Mouse (Mus musculus): Measurements from ENCODE around the gene Kpnb1. TPM values are rescaled to one million over a fixed set of nuclear protein-coding genes. Genes with fewer than 3 reads are reported as not detected.

Kpnb1 gene
- polyA plus RNA-seq, 1 experiment from 2014 or later: 28.5 TPM

DNA sequence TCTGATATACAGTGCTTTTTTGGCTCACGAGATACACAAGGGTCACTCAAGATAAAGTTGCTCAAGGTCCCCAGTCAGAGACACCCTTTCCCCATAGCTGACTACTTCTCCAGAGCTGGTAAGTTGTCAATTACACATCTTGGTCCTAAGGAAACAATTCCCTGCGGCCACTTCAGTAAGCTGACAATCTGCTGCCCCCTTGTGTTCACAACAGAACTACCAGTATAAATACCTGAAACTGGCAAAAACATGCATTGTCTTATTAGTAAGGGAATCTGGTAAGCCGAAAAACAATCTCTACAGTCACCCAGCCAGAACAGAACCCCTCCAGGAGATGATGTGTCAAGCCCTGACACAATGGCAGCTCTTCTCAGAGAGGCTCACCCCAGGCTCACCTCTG, 10.8 kb downstream of the Kpnb1 start:
- H3K4me3 ChIP-seq (ENCODE audit: low read depth, low read length): no peak overlapping the region
- peaks cover 56% of the 10 kb centered on the region for H3K36me3 ChIP-seq (ENCODE audit: control insufficient read depth, insufficient read depth, low read length)
- no peak overlapping the region for H3K4me2 ChIP-seq (ENCODE audit: low read length)
- H3K4me1 ChIP-seq (ENCODE audit: control insufficient read depth, insufficient read depth, low read length): no peaks in the 10 kb centered on the region
- H3K27ac ChIP-seq (ENCODE audit: low read length): no peak overlapping the region
- ATAC-seq: no peak
- 50% methylated on average over 3 of the region's 3 CpGs for WGBS
- no peaks in the 10 kb centered on the region for H3K27me3 ChIP-seq (ENCODE audit: control insufficient read depth, insufficient read depth, low read depth, low read length)
- H3K9ac ChIP-seq (ENCODE audit: low read depth, low read length): no peak overlapping the region
- no peaks in the 10 kb centered on the region for H3K9me3 ChIP-seq (replicated peaks; ENCODE audit: control insufficient read depth, low read length, poor library complexity, severe bottlenecking)

DNA sequence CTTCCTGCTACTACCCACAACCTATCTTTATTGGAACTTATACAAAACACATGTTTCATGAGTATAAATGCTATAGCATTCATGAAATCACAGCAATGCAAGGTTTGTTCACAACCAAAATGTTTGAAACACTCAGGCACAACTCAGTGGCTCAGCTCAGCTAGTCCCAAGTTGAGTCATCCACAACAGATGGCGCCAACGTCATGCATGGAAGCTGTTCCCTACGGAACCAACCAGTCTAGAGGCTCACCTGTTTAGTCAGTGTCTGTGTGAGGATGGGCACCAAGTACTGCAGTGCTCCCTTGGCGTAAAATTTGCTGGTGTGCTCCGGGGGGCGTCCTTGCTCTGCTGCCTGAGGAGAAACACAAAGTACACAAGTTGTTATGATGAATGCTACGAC, 12.2 kb downstream of the Kpnb1 start:
- Histone ChIP-seq H3K4me3 (ENCODE audit: low read depth, low read length) (no peak overlapping the region), H3K36me3 (ENCODE audit: control insufficient read depth, insufficient read depth, low read length) (peaks cover 53% of the 10 kb centered on the region), H3K4me1 (ENCODE audit: control insufficient read depth, insufficient read depth, low read length) (no peaks in the 10 kb centered on the region), H3K27me3 (ENCODE audit: control insufficient read depth, insufficient read depth, low read depth, low read length) (no peaks in the 10 kb centered on the region), H3K27ac (ENCODE audit: low read length) (no peak overlapping the region), H3K4me2 (ENCODE audit: low read length) (no peak overlapping the region), H3K9me3 (replicated peaks; ENCODE audit: control insufficient read depth, low read length, poor library complexity, severe bottlenecking) (no peaks in the 10 kb centered on the region), H3K9ac (ENCODE audit: low read depth, low read length) (no peak overlapping the region)
- no peak for ATAC-seq
- WGBS: 93% methylated on average over 7 of the region's 7 CpGs

DNA sequence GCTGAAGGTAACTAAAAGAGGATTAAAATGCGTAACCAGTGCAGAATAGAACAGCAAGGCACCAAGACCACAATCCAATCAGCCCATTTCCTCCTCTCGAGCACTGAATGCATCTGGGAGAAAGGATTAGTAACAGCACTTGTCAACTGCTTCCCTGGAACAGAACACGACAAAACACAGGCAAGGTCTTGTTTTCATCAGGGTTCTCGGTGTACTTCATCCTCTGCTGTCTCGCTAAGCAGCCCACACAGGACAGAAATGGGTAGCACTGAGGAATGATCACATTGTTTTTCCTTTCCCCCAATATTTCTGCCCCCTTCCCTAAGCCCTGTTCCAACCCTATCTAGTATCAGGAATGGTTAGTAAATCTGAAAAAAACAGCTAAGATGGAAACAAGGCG, 27.3 kb downstream of the Kpnb1 start:
- Histone ChIP-seq H3K9me3 (replicated peaks; ENCODE audit: control insufficient read depth, low read length, poor library complexity, severe bottlenecking) (no peaks in the 10 kb centered on the region), H3K4me1 (ENCODE audit: control insufficient read depth, insufficient read depth, low read length) (no peaks in the 10 kb centered on the region), H3K27ac (ENCODE audit: low read length) (0 out of 2 replicates have a peak overlapping the region, but pooled peaks have one; percentile 26), H3K27me3 (ENCODE audit: control insufficient read depth, insufficient read depth, low read depth, low read length) (no peaks in the 10 kb centered on the region), H3K4me2 (ENCODE audit: low read length) (no peak overlapping the region), H3K36me3 (ENCODE audit: control insufficient read depth, insufficient read depth, low read length) (peaks cover 48% of the 10 kb centered on the region), H3K4me3 (ENCODE audit: low read depth, low read length) (no peak overlapping the region), H3K9ac (ENCODE audit: low read depth, low read length) (no peak overlapping the region)
- 39% methylated on average over 6 of the region's 6 CpGs for WGBS
- no peak for ATAC-seq

DNA sequence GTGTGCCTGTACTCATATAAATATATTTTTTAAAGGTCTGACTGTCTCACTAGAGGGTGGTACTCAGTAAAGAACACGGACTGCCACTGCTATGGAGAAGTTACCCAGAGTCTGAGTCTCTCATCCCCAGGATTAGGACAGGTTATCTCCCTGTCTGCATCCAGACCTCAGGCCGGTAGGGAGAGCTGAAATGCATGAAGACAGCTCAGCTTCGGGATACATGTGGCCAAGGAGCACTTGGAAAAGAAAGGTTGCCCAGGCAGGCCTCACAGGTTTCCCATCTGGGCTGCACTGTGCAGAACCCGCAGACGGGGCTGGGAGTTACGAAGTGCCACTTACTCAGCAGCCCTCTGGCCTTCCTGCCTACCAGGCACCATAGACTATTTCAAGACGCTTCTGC, 30.7 kb downstream of the Kpnb1 start:
- peaks cover 26% of the 10 kb centered on the region for H3K36me3 ChIP-seq (ENCODE audit: control insufficient read depth, insufficient read depth, low read length)

DNA sequence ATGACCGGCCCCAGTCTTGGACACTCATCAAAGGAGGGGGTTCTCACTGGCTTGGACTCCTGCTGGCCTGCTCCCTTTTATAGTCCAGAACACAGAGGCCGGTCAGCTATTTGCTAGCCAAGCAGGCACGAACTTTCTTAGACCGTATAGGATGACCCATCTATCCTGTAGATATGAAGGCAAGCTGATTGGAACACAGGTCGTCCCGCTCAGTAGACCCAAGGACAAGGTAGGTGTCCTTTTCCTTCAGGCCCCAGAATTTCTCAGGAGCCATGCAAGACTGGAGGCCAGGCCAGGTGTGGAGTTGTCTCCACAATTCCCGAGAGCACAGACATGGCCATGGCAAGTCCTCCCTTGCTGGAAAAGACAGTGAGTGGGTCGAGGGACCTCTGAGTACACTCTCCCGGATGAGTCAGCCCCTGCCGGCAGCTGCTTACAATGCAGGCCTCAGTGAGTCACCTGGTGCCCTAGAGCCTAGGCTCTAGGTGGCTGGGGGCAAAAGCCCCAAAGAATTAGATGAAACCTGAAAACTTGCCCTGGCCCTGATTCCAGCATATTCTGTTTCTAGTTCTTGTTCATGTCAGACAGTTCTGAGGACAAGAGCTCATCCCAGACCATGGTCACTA, 34.9 kb downstream of the Kpnb1 start:
- Histone ChIP-seq H3K9me3 (replicated peaks; ENCODE audit: control insufficient read depth, low read length, poor library complexity, severe bottlenecking) (no peaks in the 10 kb centered on the region), H3K27me3 (ENCODE audit: control insufficient read depth, insufficient read depth, low read depth, low read length) (no peaks in the 10 kb centered on the region), H3K36me3 (ENCODE audit: control insufficient read depth, insufficient read depth, low read length) (peaks cover 9% of the 10 kb centered on the region), H3K4me2 (ENCODE audit: low read length) (peak overlapping the region; percentile 70), H3K27ac (ENCODE audit: low read length) (no peak overlapping the region), H3K4me3 (ENCODE audit: low read depth, low read length) (no peak overlapping the region), H3K4me1 (ENCODE audit: control insufficient read depth, insufficient read depth, low read length) (peaks cover 22% of the 10 kb centered on the region), H3K9ac (ENCODE audit: low read depth, low read length) (peak overlapping the region; percentile 15; the same call in 1 of the 2 replicates)
- 19% methylated on average over 10 of the region's 10 CpGs for WGBS
- ATAC-seq: no peak

More for the DNA sequence above, 30.7 kb downstream of the Kpnb1 start:
- H3K27me3 ChIP-seq (ENCODE audit: control insufficient read depth, insufficient read depth, low read depth, low read length): no peaks in the 10 kb centered on the region
- H3K9me3 ChIP-seq (replicated peaks; ENCODE audit: control insufficient read depth, low read length, poor library complexity, severe bottlenecking): no peaks in the 10 kb centered on the region
- H3K4me2 ChIP-seq (ENCODE audit: low read length): no peak overlapping the region
- 78% methylated on average over 7 of the region's 7 CpGs for WGBS
- no peak overlapping the region for H3K9ac ChIP-seq (ENCODE audit: low read depth, low read length)
- no peak overlapping the region for H3K27ac ChIP-seq (ENCODE audit: low read length)
- ATAC-seq: no peak
- H3K4me1 ChIP-seq (ENCODE audit: control insufficient read depth, insufficient read depth, low read length): peaks cover 10% of the 10 kb centered on the region
- no peak overlapping the region for H3K4me3 ChIP-seq (ENCODE audit: low read depth, low read length)

DNA sequence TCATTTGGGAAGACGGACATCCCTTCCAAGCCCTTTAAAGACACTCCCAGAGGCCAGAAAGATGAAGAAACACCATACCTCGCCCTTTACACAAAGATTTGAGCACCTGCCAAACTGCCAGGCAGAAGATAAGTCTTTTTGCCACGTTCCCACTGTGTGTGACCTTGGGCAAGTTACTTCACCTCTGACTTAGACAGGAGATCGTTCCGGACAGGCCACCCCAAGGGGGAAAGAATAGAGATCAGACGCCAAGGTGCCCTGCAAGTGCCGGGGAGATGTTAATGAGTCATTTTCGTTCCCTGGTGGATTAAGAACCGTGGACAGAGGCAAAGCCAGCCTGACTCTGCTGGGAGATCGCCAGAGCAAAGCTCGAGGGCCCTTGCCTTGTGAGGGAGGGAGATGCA, 35.7 kb downstream of the Kpnb1 start:
- no peaks in the 10 kb centered on the region for H3K9me3 ChIP-seq (replicated peaks; ENCODE audit: control insufficient read depth, low read length, poor library complexity, severe bottlenecking)
- peaks cover 22% of the 10 kb centered on the region for H3K4me1 ChIP-seq (ENCODE audit: control insufficient read depth, insufficient read depth, low read length)
- peaks cover 5% of the 10 kb centered on the region for H3K36me3 ChIP-seq (ENCODE audit: control insufficient read depth, insufficient read depth, low read length)
- WGBS: under 1% methylated on average over 11 of the region's 11 CpGs
- H3K27ac ChIP-seq (ENCODE audit: low read length): peak overlapping the region; percentile 94
- peak overlapping the region; percentile 70 for H3K4me2 ChIP-seq (ENCODE audit: low read length)
- no peak for ATAC-seq
- H3K27me3 ChIP-seq (ENCODE audit: control insufficient read depth, insufficient read depth, low read depth, low read length): no peaks in the 10 kb centered on the region
- peak overlapping the region; percentile 92 for H3K9ac ChIP-seq (ENCODE audit: low read depth, low read length)
- H3K4me3 ChIP-seq (ENCODE audit: low read depth, low read length): peak overlapping the region; percentile 74

DNA sequence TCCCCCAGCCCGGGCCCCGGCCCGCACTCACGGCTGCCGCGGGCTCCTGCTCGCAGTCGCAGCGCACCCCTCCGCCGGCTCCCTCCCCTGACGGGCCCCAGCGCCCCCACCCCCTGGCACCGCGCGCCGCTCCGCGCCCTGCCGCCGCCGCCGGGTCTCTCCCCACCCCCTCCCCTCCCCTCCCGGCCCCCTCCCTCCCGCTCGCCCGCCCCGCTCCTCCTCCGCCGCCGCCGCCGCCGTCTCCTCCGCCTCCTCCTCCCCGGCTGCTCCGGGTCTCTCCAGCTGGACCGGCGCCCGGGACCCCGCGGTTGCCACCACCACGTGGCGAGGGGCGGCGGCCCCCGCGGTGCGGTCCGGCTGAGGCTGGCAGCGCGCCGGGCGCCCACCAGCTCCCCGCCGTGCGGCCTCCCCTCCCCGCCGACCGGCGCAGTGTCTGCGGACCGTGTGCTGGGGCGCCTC, 36.3 kb downstream of the Kpnb1 start, which contains the start of gene Tbkbp1:
Gene Tbkbp1, minus strand, starts transcription at position 153 of the 459 bp plus-strand sequence.
- H3K27ac ChIP-seq (ENCODE audit: low read length): peak within 1 kb of the TSS; percentile 94
- WGBS: 1% methylated on average over 17 of the region's 64 CpGs
- no peaks in the 10 kb centered on the region for H3K27me3 ChIP-seq (ENCODE audit: control insufficient read depth, insufficient read depth, low read depth, low read length)
- peak within 1 kb of the TSS; percentile 92 for H3K9ac ChIP-seq (ENCODE audit: low read depth, low read length)
- peak within 1 kb of the TSS; percentile 70 for H3K4me2 ChIP-seq (ENCODE audit: low read length)
- peaks cover 22% of the 10 kb centered on the region for H3K4me1 ChIP-seq (ENCODE audit: control insufficient read depth, insufficient read depth, low read length)
- ATAC-seq: peak; percentile 37
- peaks cover 5% of the 10 kb centered on the region for H3K36me3 ChIP-seq (ENCODE audit: control insufficient read depth, insufficient read depth, low read length)
- H3K9me3 ChIP-seq (replicated peaks; ENCODE audit: control insufficient read depth, low read length, poor library complexity, severe bottlenecking): no peaks in the 10 kb centered on the region
- H3K4me3 ChIP-seq (ENCODE audit: low read depth, low read length): peak within 1 kb of the TSS; percentile 74

DNA sequence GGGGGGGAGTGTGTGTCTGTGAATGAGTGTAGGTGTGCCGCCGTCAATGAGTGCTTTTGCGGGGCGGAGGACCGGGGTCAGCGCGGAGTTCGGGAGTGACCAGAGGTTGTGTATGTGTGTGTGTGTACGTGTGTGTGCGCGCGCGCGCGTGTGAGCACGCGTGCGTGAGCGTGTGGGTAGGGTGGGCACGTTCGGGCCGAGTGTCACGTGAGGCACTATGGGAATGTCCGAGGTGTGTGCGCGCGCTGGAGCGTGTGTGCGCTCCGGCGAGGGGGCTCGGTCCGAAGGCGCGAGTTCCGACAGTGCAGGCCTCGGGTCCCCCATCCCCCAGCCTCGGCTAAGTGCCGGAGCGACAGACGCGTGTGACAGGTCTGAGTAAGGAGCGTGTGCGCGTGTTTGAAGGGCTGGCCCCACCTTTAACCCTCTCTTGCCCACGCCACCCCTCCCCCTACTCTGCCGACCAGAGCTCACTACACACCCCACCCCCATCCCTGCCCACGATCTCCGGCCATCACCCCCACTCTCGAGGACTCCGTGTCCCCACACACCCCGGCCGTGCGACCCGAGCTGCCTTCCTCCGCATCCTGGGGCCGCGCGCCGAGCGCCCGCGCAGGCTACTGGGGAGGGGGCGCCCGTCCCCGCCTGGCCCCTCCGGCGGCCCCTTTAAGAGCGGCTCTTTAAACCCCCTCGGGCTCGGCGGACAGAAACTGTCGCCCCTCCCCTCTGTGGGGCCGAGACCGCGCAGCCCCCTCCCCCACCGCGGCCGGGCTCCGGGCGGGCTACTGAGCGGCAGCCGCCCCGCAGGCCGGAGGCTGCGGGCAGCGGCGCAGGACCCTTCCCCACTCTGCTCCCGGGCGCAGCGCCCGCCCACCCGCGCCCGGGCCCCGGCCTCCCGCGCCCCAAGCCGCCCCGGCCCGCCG, 37.0 kb downstream of the Kpnb1 start:
- peak; percentile 77 for ATAC-seq
- H3K36me3 ChIP-seq (ENCODE audit: control insufficient read depth, insufficient read depth, low read length): peaks cover 5% of the 10 kb centered on the region
- H3K4me3 ChIP-seq (ENCODE audit: low read depth, low read length): peak overlapping the region; percentile 74
- H3K4me2 ChIP-seq (ENCODE audit: low read length): peak overlapping the region; percentile 70
- no peaks in the 10 kb centered on the region for H3K9me3 ChIP-seq (replicated peaks; ENCODE audit: control insufficient read depth, low read length, poor library complexity, severe bottlenecking)
- no peaks in the 10 kb centered on the region for H3K27me3 ChIP-seq (ENCODE audit: control insufficient read depth, insufficient read depth, low read depth, low read length)
- under 1% methylated on average over 64 of the region's 102 CpGs for WGBS
- H3K27ac ChIP-seq (ENCODE audit: low read length): peak overlapping the region; percentile 94
- H3K9ac ChIP-seq (ENCODE audit: low read depth, low read length): peak overlapping the region; percentile 92
- peaks cover 22% of the 10 kb centered on the region for H3K4me1 ChIP-seq (ENCODE audit: control insufficient read depth, insufficient read depth, low read length)

DNA sequence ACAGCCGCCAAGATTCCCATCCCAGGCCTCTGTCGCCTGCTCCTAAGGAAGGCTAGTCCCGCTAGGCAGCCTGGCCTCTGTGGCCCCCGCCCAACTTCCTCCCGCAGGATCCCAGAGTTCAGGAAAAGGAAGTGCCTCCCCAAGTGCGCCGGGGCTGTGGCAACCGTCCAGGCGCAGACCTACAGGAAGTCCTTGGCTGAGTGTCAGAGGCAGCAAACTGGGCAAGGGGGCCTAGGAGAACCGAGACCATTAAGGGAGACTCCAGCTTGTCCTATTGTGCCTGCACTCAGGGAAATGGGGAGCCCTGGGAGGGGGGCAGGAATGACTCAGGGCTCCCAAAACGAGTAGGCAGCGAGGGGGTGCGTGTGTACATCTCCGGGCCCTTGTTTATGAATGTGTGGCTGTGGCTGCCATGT, 37.7 kb downstream of the Kpnb1 start:
- Histone ChIP-seq H3K9ac (ENCODE audit: low read depth, low read length) (peak overlapping the region; percentile 92), H3K9me3 (replicated peaks; ENCODE audit: control insufficient read depth, low read length, poor library complexity, severe bottlenecking) (no peaks in the 10 kb centered on the region), H3K4me2 (ENCODE audit: low read length) (peak overlapping the region; percentile 70), H3K27ac (ENCODE audit: low read length) (peak overlapping the region; percentile 94), H3K4me1 (ENCODE audit: control insufficient read depth, insufficient read depth, low read length) (peaks cover 22% of the 10 kb centered on the region), H3K36me3 (ENCODE audit: control insufficient read depth, insufficient read depth, low read length) (peaks cover 2% of the 10 kb centered on the region; the same call in 1 of the 2 replicates), H3K4me3 (ENCODE audit: low read depth, low read length) (peak overlapping the region; percentile 74), H3K27me3 (ENCODE audit: control insufficient read depth, insufficient read depth, low read depth, low read length) (no peaks in the 10 kb centered on the region)
- 4% methylated on average over 14 of the region's 14 CpGs for WGBS
- ATAC-seq: peak; percentile 22
